Mouse (Mus musculus): ENCODE results near the gene Strn4.

The Strn4 gene

GRCm38 (mm10) chr7:16841561-16842560 is 26.2 kb downstream of the Strn4 start:
- no peak for DNase-seq (ENCODE audit: low read depth, low spot score)

DNA sequence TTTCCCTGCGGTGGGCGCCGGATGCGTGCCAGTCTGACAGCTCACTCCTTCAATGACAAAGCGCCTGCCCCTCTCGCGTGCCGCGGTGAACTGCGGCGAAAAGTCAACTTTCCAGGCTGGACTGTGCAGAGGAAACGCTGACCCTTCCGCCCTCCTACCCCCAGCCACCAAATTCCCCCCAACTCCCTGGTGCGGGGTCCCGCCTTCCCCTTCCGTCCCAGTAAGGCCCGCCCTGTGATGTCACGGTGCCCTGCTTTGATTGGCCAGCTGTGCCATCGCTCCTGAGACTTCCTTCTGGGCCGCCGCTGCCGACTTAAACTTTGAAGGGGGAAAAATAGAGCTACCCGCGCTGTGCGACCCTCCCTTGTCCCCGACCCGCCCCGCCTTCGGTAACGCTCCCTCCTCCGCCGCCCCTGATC is 27.0 kb downstream of the Strn4 start, which contains the start of gene Prkd2:
Prkd2 (plus strand) TSS at position 258 of the 419 bp plus-strand sequence.
- DNase-seq (ENCODE audit: low read depth, low spot score), result peak; percentile 75

- no peak for DNase-seq (ENCODE audit: low read depth, low spot score)
Measured at GRCm38 (mm10) chr7:16843441-16844171, 27.9 kb downstream of the Strn4 start.

- no peak for DNase-seq (ENCODE audit: low read depth, low spot score)
Measured at GRCm38 (mm10) chr7:16844696-16845071, 29.0 kb downstream of the Strn4 start.

GRCm38 (mm10) chr7:16845072-16845819 is 29.6 kb downstream of the Strn4 start:
- DNase-seq (ENCODE audit: low read depth, low spot score), result no peak

DNA sequence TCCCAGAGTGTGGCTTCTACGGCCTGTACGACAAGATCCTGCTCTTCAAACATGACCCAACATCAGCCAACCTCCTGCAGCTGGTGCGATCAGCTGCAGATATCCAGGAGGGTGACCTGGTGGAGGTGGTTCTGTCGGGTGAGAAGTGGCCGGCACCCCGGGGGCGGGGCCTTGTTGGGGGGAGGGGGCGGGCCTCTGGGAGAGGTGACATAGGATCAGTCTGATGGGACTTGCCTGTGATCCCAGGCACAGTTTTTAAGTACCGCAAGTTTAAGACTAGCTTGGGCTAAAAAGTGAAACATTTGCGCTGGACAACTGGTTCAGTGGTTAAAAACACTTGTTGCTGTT is 30.1 kb downstream of the Strn4 start:
- DNase-seq (ENCODE audit: low read depth, low spot score), result peak; percentile 54

DNA sequence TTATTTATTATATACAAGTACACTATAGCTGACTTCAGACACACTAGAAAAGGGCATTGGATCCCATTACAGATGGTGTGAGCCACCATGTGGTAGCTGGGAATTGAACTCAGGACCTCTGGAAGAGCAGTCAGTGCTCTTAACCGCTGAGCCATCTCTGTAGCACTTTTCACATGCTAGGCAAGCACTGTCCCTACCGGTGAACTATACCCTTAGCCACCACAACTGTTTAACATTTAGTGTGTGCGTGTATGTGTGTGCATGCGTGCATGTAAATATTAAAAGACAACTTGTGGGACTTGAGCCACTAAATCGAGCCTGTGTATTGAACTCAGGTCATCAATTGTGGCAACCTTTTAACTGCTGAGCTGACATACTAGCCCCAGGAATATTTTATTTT is 31.1 kb downstream of the Strn4 start:
- DNase-seq (ENCODE audit: low read depth, low spot score), result no peak

- DNase-seq (ENCODE audit: low read depth, low spot score), result peak; percentile 63
Measured at GRCm38 (mm10) chr7:16847507-16847906, 31.8 kb downstream of the Strn4 start.

GRCm38 (mm10) chr7:16848579-16848978 is 32.9 kb downstream of the Strn4 start:
- DNase-seq (ENCODE audit: low read depth, low spot score), result peak; percentile 78

- no peak for DNase-seq (ENCODE audit: low read depth, low spot score)
Measured at GRCm38 (mm10) chr7:16851636-16852035, 35.9 kb downstream of the Strn4 start.

GRCm38 (mm10) chr7:16853302-16853831 is 37.7 kb downstream of the Strn4 start:
- DNase-seq (ENCODE audit: low read depth, low spot score), result no peak

DNA sequence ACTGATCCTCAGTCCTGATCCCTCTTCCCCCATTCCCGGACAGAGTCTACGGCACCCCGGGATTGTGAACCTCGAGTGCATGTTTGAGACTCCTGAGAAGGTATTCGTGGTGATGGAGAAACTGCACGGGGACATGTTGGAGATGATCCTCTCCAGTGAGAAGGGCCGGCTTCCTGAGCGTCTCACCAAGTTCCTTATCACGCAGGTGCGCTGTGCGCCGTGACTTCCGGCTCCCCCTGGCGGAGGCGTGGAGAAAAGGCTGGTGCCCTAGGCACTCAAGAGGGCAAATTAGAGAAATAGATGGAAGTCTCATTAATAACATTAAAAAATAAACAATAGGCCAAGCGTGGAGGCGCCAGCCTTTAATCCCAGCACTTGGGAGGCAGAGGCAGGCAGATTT is 42.6 kb downstream of the Strn4 start:
- DNase-seq (ENCODE audit: low read depth, low spot score), result peak; percentile 83

DNA sequence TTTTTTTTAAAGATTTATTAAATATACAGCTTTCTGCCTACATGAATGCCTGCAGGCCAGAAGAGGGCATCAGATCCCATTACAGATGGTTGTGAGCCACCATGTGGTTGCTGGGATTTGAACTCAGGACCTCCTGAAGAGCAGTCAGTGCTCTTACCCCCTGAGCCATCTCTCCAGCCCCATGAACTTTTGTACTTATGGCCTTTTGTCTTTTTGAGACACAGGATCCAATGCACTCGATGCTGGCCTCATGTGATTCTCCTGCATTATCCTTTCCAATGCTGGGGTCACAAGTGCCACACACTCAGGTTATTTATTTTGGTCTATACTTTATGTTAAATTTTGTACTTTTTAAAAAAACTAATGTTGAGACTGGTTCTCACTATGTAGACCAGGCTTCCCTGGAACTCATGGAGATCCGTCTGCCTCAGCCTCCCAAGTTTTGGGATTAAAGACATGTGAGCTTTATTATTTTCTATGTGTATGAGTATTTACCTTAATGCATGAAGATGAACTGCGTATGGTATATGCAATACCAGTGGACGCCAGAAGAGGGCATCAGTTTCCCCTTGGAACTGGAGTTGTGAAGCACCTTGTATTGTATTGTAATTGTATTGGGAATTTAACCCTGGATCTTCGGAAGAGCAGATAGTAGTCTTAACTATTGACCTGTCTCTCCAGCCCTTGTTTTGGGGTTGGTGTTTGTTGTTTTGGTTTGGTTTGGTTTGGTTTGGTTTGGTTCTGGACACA is 44.4 kb downstream of the Strn4 start:
- DNase-seq (ENCODE audit: low read depth, low spot score), result peak; percentile 84

DNA sequence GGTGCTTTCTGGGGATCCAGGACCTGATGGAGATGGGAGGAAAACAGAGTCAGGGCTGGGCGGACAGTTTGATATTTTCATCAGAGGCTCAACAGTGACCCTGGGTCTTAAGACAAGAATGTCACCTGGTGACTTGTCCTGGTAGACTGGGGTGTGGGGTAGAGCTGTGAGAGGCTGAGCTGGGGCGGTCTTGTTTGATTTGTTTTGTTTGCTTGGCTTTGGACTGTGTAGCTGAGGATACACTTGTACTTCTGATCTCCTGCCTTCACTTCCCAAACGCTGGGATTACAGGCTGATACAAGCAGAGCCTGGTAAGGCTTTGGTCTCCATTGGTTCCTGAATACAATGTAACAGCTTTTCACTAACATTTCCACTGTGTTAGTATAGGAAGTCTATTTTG is 51.8 kb downstream of the Strn4 start:
- no peak for DNase-seq (ENCODE audit: low read depth, low spot score)

- DNase-seq (ENCODE audit: low read depth, low spot score), result peak; percentile 91
Measured at GRCm38 (mm10) chr7:16869497-16869896, 53.8 kb downstream of the Strn4 start.

DNA sequence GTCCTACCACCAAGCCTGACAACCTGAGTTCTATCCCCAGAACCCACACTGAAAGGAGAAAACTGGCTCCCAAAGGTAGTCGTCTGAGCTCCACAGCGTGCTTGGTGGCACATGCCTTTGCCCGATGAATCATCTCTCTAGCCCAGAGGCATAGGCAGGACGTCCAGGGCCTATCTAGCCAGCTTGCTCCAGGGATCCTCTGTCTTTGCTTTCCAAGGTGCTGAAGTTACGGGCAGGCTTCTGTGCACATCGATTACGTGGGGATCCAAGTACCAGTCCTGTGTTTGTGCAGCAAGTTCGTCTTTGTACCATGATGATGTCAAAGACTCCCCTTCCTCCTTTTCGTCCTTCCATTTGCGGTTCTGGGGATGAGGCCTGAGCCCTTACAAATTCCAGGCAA is 55.9 kb downstream of the Strn4 start:
- peak; percentile 55 for DNase-seq (ENCODE audit: low read depth, low spot score)

- DNase-seq (ENCODE audit: low read depth, low spot score), result no peak
Measured at GRCm38 (mm10) chr7:16872478-16872877, 56.8 kb downstream of the Strn4 start.

- no peak for DNase-seq (ENCODE audit: low read depth, low spot score)
Measured at GRCm38 (mm10) chr7:16873392-16873791, 57.7 kb downstream of the Strn4 start.

DNA sequence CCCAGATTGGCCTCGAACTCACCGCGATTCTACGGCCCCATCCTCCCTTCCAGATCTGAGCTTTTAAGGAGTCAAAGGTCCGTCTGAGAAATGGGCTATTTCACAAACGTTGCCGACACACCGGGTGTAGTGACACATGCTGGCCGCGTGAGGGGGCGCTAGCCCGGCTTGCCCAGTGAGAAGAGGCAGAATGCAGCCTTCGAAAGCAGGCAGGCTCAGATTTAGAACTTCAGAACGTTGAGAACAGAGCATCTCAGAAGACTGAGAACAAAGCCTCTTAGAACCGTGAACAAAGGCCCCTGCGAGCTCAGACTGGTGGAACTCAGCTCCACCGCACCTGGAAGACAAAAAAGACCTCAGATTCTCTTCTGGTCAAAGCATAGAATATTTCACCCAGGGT is 58.5 kb downstream of the Strn4 start:
- DNase-seq (ENCODE audit: low read depth, low spot score), result peak; percentile 92

DNA sequence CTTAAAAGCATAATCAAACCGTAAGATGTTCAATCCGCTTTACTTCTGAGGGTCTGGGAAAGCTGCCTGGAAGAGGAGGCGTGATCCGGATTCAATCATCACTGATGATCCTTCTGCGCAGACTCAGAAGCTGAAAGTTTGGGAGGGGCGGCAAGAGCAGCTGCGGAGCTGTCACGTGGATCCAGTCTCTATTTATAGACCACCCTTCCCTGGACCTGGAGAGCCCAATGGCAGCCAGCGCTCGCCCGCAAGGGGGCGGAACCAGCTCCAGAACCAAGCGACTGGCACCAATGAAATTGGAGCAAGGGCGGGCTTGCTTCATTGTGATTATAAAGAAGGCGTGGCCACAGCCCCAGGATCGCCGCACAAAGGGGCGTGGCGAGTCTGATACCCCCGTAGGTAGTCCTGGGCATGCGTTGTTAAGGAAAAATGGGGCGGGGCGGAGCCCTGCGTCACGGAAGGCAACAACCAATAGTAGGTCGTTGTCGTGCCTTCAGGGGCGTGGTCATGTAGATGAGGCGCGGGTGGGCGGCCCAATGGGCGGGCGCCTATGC is 59.1 kb downstream of the Strn4 start:
- peak; percentile 100 for DNase-seq (ENCODE audit: low read depth, low spot score)

DNA sequence AGATGAGACGGTGACA is 59.4 kb downstream of the Strn4 start, which contains the start of gene Dact3:
Dact3 (plus strand) TSS at position 8 of the 16 bp plus-strand sequence.
- no peak for DNase-seq (ENCODE audit: low read depth, low spot score)
